Mouse (Mus musculus) Patski (cell line): ENCODE data around the gene Kcnh1. TPM values are rescaled to one million over a fixed set of nuclear protein-coding genes. Genes with fewer than 3 reads are reported as not detected.

Source experiments
- ATAC-seq: fragments of 100-300 bp; one replicate; pipeline ENCODE4 v1.8.0; 2021
- CTCF ChIA-PET: fragments of 350-600 bp; sonication (Branson Sonifier 250); formaldehyde crosslinking; loops from one replicate; lab custom pipeline; 2022; ENCODE audit warnings: inconsistent platforms; lab: Charles Lee
- POLR2A ChIA-PET: fragments of 350-600 bp; sonication (Branson Sonifier 250); formaldehyde crosslinking; loops from one replicate; lab custom pipeline; 2022; ENCODE audit warnings: antibody characterized with exemption, inconsistent platforms; lab: Charles Lee
- DNase-seq: peaks from one replicate; pipeline ENCODE4 v3.0.0-alpha.2; 2011; ENCODE audit warnings: low read depth, low spot score
- H3K27me3 ChIP-seq: fragments of 371-371 bp; one replicate; pipeline ENCODE4 v1.5.1; 2021
- CTCF ChIP-seq: fragments of 100-300 bp; IDR thresholded peaks from one replicate; pipeline ENCODE4 v1.5.1; 2021
- in situ Hi-C: fragments of 300-500 bp; cut with MboI; formaldehyde crosslinking; loops from 3 replicates; pipeline ENCODE4 v1.11.1; 2018; ENCODE audit warnings: low pct_unique_long_range_greater_than_20kb, mixed read lengths
- polyA plus RNA-seq: library from polyadenylated mRNA; unstranded; gene quantifications from one replicate; pipeline ENCODE4 v1.2.3, GENCODE M21; 2021

Gene Kcnh1
- polyA plus RNA-seq, 1 experiment from 2014 or later: 2.3 TPM

DNA sequence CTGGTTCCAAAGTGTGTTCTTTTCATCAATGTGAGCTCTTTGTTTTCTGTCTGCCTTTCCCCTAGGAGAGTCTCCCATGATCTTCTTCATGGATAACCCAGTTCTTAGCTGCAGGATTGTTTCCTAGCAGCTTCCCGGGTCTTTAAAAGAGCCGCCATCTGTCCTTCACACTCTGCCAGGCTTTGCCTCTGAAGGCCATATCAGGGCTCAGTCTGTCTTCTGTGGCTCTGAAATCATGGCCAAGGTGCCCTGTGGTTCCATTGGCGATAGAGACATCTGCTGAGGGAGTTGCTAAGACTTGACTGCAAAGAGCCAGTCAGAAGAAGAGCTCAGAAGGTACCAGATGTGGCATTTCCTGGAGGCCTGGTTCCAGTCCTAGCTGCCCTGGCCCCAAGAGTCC is 165.7 kb downstream of the Kcnh1 start:
- no peak for ATAC-seq
- CTCF ChIA-PET: no interaction called here
- peaks cover 3% of the 10 kb centered on the region for H3K27me3 ChIP-seq
- POLR2A ChIA-PET: no interaction called here
- no peak for TF ChIP-seq CTCF
- in situ Hi-C loops: no loop called here
- no peak for DNase-seq

DNA sequence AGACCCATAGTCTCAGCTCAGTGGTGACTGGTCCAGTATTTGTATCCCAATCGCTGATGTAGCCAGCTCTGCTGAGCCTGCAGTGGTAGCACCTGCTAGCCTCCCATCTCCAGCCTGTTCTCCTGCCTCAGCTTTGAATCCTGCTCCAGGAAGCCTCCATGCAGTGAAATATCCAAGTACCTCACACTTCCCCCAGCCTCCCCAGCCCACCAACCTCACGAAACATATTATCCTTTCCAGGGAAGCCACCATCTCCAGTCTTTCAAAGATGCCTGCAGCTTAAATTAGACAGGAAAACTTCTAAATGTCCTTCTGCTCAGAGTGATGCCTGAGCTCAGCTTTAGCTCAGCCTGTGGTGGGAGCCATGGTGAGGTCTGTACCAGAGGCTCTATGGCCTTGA is 168.6 kb downstream of the Kcnh1 start:
- ChIA-PET POLR2A (no interaction called here), CTCF (interaction anchor here (1.1 kb wide), 1 partner anchor 10 kb away, joined by 4 read pairs; no protein-coding TSS in a partner anchor)
- in situ Hi-C loops: no loop called here
- no peaks in the 10 kb centered on the region for H3K27me3 ChIP-seq
- TF ChIP-seq CTCF: no peak
- DNase-seq (no peak), ATAC-seq (no peak)

DNA sequence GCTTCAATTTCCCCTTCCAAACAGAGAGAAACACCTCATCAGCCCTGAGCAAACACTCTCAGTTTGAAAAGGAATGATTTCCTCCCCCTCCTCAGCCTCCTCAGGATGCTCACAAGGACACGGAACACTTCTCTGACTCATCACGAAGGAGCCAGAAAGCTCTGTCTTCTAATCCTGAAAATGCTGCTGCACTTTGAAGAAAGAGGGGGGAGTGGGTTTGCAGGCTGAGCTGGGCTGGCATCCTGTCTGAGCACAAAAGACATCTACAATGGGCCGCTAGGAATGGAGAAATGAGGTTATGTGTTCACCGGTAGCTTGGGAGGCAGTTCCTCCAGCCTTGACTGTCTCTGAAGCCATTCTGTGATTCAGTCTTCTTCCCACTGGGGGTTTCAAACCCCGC is 177.8 kb downstream of the Kcnh1 start:
- in situ Hi-C loops: no loop called here

DNA sequence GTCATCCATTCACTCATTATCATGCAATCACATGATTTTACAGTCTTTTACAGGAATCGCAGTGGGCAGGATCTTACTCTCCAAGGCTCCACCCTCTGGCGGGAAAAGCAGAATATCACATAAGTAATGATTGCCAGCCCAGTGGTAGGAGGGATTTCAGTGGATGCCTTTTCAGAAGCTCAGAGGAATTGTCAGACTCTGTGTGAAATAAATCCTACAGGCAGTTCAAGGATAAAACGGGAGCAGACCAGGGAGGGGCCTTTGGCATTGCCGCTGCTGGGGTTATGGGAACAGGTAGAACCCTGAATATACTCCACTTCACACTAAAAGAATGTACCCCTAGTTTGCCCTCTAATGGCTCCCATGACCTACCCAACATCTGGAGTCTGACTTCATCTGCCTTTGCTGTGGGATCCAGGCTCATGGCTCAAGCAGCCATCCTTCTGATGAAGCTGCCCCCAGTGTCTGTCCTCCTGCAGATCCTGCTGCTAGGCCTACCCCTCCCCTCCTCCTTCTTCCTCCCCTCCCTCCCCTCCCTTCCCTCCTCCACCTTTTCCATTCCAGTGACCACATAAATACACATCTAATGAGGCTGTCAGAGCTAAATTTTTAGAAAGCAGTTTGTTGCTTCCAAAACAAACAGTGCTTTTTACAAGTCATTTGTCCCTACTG is 181.5 kb downstream of the Kcnh1 start:
- CTCF ChIA-PET: no interaction called here
- in situ Hi-C loops: no loop called here
- TF ChIP-seq CTCF: no peak
- POLR2A ChIA-PET: no interaction called here
- DNase-seq (no peak), ATAC-seq (no peak)
- H3K27me3 ChIP-seq: peaks cover 6% of the 10 kb centered on the region

More for the DNA sequence above, 177.8 kb downstream of the Kcnh1 start:
- no peak for ATAC-seq
- ChIA-PET CTCF (no interaction called here), POLR2A (no interaction called here)
- H3K27me3 ChIP-seq: no peaks in the 10 kb centered on the region
- DNase-seq: no peak
- no peak for TF ChIP-seq CTCF

DNA sequence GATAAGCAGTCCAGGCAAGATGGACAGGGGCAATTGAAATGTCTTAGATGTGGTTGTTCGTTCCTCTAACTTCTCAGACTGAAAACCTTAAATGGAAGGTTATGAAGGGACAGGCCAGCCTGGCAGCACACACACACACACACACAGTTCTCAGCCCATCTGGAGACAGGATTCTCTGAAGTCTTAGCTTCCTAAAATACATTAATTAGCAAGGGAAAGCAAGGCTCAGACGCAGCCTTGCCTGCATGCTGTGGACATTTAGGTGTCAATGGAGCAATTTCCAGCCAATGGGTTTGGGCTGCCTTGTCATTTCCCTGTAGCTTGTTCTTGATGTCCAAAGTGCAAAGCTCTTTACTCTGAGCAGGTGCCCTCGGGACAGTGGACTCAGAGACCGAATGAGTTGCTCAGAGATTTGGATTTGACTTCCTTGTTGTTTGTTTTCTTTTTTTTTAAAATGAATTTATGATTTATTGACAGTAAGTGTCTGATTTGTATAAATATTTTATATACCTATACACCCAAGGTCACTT is 188.0 kb downstream of the Kcnh1 start:
- TF ChIP-seq CTCF: no peak
- DNase-seq: no peak
- ChIA-PET CTCF (no interaction called here), POLR2A (no interaction called here)
- in situ Hi-C loops: no loop called here
- ATAC-seq: no peak
- H3K27me3 ChIP-seq: peaks cover 6% of the 10 kb centered on the region

DNA sequence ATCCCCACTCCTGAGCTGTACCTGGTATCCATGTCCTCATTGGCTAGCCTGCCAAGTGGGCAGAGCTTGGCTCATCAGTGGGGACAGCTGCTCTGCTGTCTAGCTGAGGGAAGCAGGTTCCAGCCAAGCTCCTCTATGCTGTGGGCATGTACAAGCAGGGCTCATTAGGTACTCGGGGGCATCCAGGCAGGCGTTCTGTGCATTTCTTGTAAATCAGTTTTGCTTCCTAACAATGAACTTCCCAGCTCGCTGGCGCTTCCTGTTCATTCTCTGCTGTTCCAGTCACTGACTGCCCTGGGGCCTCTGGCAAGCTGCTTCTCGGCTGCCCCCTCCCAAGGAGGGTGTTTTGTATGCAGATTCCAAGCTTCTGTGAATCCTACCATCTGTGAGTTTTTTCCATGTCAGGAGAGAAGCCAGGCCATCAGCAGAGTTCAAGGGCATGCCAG is 190.0 kb downstream of the Kcnh1 start:
- in situ Hi-C loops: no loop called here
- DNase-seq (no peak), ATAC-seq (no peak)
- no peak for TF ChIP-seq CTCF
- H3K27me3 ChIP-seq: peaks cover 10% of the 10 kb centered on the region
- POLR2A ChIA-PET: interaction anchor here (0.5 kb wide), 1 partner anchor 65 kb away, joined by 3 read pairs; no protein-coding TSS in a partner anchor
- CTCF ChIA-PET: no interaction called here

DNA sequence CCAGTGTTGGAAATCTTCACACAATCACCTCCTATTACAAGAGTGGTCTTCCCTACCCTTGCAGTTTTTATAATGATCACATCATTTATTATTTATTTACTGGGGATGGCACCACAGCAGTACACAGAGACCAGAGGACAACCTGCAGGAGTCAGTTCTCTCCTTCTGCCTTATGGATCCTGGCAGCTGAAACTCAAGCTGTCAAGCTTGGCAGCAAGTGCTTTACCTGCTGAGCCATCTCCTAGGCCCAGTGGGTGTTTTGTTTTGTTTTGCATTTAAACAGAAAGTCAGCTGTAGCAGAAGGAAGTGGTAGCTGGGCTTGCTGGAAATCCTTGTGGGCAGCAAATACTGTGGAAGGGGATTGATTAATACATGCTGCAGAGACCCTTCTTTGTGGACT is 197.1 kb downstream of the Kcnh1 start:
- ATAC-seq (no peak), DNase-seq (no peak)
- no peak for TF ChIP-seq CTCF
- ChIA-PET POLR2A (no interaction called here), CTCF (no interaction called here)
- peaks cover 4% of the 10 kb centered on the region for H3K27me3 ChIP-seq
- in situ Hi-C loops: no loop called here

DNA sequence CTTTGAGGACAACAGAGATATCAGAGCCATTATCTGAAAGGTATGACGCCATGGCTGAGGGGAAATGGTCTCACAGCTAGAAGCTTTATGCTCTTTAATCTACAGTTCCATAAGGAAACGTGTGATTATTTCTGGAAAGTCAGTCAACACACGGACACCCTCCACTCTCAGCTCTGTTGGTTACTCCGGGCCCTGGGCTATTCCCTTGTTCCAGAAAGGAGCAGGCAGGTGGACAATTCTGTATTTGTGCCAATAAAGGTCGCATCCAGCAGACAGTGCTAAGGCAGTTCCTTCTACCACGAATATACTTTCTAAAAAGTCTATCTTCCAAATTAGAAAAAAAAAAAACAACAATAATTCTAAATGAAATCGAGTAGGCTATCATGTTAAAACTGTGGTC is 200.5 kb downstream of the Kcnh1 start:
- H3K27me3 ChIP-seq: no peaks in the 10 kb centered on the region
- ATAC-seq (no peak), DNase-seq (no peak)
- no peak for TF ChIP-seq CTCF
- POLR2A ChIA-PET: no interaction called here
- CTCF ChIA-PET: no interaction called here
- in situ Hi-C loops: no loop called here

DNA sequence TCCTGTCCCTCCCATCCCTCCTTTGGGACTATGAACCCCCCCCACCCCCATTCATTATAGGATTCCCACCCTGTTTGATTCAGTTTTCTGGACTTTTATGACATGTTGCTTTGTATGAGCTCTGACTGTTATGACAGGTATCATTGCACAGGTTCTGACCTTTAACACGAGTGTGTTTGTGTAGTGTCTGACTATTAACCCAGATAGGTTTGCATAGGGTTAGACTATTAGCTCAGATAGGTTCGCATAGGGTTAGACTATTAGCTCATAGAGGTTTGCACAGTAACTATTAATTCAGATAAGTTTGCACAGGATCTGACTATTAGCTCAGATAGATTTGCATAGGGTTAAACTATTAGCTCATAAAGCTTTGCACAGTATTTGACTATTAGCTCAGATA is 201.7 kb downstream of the Kcnh1 start:
- in situ Hi-C loops: no loop called here
- ChIA-PET POLR2A (interaction anchor here (0.9 kb wide), 1 partner anchor 10 kb away, joined by 3 read pairs; no protein-coding TSS in a partner anchor), CTCF (interaction anchor here (1.1 to 1.5 kb wide), 2 partner anchors 10 kb away, joined by 3 to 4 read pairs; no protein-coding TSS in a partner anchor)
- no peaks in the 10 kb centered on the region for H3K27me3 ChIP-seq
- ATAC-seq (no peak), DNase-seq (no peak)
- no peak for TF ChIP-seq CTCF

DNA sequence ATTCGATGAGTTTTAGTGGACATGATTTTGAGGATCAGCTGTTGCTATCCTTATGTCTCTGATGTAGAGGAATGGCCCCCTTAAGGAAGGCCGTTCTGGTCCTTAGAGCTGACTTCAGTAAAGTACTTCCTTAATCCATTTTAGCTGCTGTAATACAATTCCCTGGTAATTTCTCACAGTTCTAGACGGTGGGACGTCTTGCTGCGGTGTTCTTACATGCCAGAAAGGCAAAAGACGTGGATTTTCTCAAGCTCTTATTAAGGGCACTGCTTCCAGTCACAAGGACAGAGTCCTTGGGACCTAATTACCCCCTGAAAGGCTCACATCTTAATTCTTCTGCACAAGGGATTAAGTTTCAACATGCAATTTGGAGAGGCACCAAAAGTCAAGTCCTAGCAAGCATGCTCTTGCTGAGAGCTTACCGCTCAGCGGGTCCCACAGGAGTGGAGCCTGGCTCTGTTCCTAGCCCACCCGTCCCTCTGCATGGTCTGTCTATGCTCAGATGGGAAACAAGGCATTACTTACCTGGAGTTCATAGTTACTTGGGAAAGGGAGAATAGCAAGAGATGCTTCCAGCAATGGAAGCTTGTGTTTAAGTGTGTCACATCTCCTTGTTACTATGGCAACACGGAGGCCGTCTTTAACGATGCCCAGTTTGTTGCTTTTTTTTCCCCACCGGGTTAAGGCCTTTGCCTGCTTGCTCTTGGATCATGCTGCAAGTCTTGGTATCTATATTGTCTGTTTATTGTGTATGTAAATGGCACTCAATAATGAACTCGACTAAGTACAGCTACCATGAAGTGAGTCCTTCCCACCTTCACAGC is 209.3 kb downstream of the Kcnh1 start:
- no peaks in the 10 kb centered on the region for H3K27me3 ChIP-seq
- DNase-seq: no peak
- in situ Hi-C loops: no loop called here
- POLR2A ChIA-PET: no interaction called here
- no peak for TF ChIP-seq CTCF
- CTCF ChIA-PET: interaction anchor here (1.3 to 1.7 kb wide), 2 partner anchors 14 to 17 kb away, joined by 3 to 4 read pairs; no protein-coding TSS in a partner anchor
- ATAC-seq: no peak

DNA sequence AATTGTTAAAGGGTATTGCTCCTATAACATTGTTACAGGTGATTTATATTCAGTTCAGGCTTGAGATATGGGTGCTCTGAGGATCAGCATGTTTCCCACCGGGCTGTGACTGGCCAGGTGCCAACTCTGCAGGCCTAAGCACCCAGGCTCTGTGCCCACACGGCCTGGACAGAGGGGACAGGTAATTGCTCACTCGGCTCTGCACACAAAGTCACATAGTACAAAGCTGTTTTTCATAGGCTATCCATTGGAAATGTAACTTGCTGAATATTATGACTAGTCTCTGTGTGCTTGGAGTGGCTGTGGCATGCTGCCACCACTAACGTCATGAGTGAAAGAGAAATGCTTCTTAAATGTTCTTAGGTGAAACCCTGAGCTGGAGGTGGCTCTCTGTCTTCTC is 210.4 kb downstream of the Kcnh1 start:
- no peak for DNase-seq
- in situ Hi-C loops: no loop called here

More for the DNA sequence above, 210.4 kb downstream of the Kcnh1 start:
- no peak for ATAC-seq
- POLR2A ChIA-PET: no interaction called here
- H3K27me3 ChIP-seq: no peaks in the 10 kb centered on the region
- no peak for TF ChIP-seq CTCF
- CTCF ChIA-PET: no interaction called here
